Mouse (Mus musculus): ENCODE data around the gene Gm49711.

DNA sequence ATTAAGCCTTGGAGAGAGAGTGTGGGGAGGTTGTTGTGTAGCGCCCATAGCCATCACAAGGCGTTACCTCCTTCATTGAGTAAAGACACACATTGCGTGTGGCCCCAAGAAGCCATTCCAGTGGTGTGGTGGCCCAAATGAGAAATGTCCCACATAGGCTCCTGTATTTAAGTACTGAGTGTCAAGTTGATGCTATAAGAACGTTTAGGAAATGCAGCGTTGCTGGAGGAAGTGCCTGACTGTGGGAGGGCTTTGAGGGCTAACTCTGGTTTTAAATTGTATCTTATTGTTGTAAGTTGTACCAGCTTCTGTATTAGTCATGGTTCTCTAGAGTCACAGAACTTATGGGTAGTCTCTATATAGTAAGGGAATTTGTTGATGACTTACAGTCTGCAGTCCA is 49.2 kb downstream of the Gm49711 start:
- TF ChIP-seq ZNF384 (IDR thresholded peaks at IDR 0.05; ENCODE audit: low read depth, low read length) (no peak), ZC3H11A (IDR thresholded peaks at IDR 0.05; ENCODE audit: borderline replicate concordance, low read depth, low read length) (no peak)
